Mouse (Mus musculus) forebrain, embryonic 13.5 days (tissue): ENCODE data around the gene Pde6d. TPM values are rescaled to one million over a fixed set of nuclear protein-coding genes. Genes with fewer than 3 reads are reported as not detected.

Experiments
- ATAC-seq: fragments of 200-750 bp; cut with Nextera tagmentation; 2 replicates; pipeline ENCODE4 v1.8.0; 2017
- H3K27ac ChIP-seq: fragments of 300-500 bp; sonication (generic); 2 replicates; pipeline ENCODE4 v1.5.1; 2015; ENCODE audit warnings: inconsistent platforms, mild to moderate bottlenecking, moderate library complexity
- H3K27me3 ChIP-seq: fragments of 300-500 bp; sonication (generic); 2 replicates; pipeline ENCODE4 v1.6.1; 2015; ENCODE audit warnings: mild to moderate bottlenecking, inconsistent platforms
- H3K36me3 ChIP-seq: fragments of 300-500 bp; sonication (generic); 2 replicates; pipeline ENCODE4 v1.6.1; 2015; ENCODE audit warnings: mild to moderate bottlenecking, inconsistent platforms; ENCODE audit not compliant: poor library complexity, severe bottlenecking
- H3K4me1 ChIP-seq: fragments of 300-500 bp; sonication (generic); 2 replicates; pipeline ENCODE4 v1.6.1; 2015; ENCODE audit warnings: inconsistent platforms
- H3K4me2 ChIP-seq: fragments of 300-500 bp; sonication (generic); 2 replicates; pipeline ENCODE4 v1.6.1; 2015; ENCODE audit warnings: inconsistent platforms, mild to moderate bottlenecking, moderate library complexity
- H3K4me3 ChIP-seq: fragments of 300-500 bp; sonication (generic); 2 replicates; pipeline ENCODE4 v1.5.1; 2015; ENCODE audit warnings: mild to moderate bottlenecking, inconsistent platforms
- H3K9ac ChIP-seq: fragments of 300-500 bp; sonication (generic); 2 replicates; pipeline ENCODE4 v1.6.1; 2015; ENCODE audit warnings: mild to moderate bottlenecking, inconsistent platforms
- H3K9me3 ChIP-seq: fragments of 300-500 bp; sonication (generic); replicated peaks from 2 replicates; pipeline ENCODE4 v1.6.1; 2016; ENCODE audit warnings: inconsistent platforms
- WGBS: fragments of 180-500 bp; shearing (Covaris S2); methylation state at CpG from one replicate; pipeline ENCODE4 v1.1.7; 2015; 5-methylcytosine and 5-hydroxymethylcytosine counted together
- polyA plus RNA-seq: library from polyadenylated mRNA; unstranded; fragments of >200 nt; fragmentation: Nextera tagmentation; extraction: Ambion mirVana; gene quantifications from 2 replicates; pipeline ENCODE4 v1.2.1, GENCODE M21; 2015

Pde6d gene
- polyA plus RNA-seq, 1 experiment from 2014 or later, result 84.4 TPM

- H3K27ac ChIP-seq, result peak overlapping the region; percentile 76; the same call in 1 of the 2 replicates
- peaks cover 31% of the 10 kb centered on the region for H3K4me1 ChIP-seq
- H3K36me3 ChIP-seq, result peaks cover 36% of the 10 kb centered on the region
- no peaks in the 10 kb centered on the region for H3K27me3 ChIP-seq
- H3K4me2 ChIP-seq, result peak overlapping the region; percentile 31
- ATAC-seq, result no peak
- no peaks in the 10 kb centered on the region for H3K9me3 ChIP-seq
- H3K4me3 ChIP-seq, result peak overlapping the region; percentile 17; the same call in 1 of the 2 replicates
- H3K9ac ChIP-seq, result peak overlapping the region; percentile 41
- WGBS, result 16% methylated on average over 4 of the region's 4 CpGs
Observed at GRCm38 (mm10) chr1:86530871-86531546, 51.4 kb downstream of the Pde6d start.

DNA sequence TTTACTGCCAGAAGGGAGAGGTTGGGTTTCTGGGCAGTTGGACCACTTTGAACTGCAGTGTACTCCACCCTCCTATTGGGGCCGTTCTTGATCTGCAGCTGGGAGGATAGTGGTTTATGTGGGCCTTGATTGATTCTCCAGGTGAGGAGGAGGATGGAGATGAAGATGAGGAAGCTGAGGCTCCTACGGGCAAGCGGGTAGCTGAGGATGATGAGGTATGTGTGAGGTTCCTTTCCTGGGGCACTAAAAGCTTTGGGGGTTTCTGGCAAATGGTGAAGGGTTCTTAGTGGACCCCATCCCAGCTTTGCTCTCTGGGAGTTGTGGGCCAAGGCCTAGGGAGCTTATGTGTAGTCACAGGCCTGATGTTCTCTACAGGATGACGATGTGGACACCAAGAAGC, 52.8 kb downstream of the Pde6d start:
- peak overlapping the region; percentile 84 for H3K4me2 ChIP-seq
- ATAC-seq, result no peak
- H3K9ac ChIP-seq, result peak overlapping the region; percentile 100
- peaks cover 36% of the 10 kb centered on the region for H3K4me1 ChIP-seq
- no peaks in the 10 kb centered on the region for H3K9me3 ChIP-seq
- H3K4me3 ChIP-seq, result peak overlapping the region; percentile 100
- no peaks in the 10 kb centered on the region for H3K27me3 ChIP-seq
- H3K36me3 ChIP-seq, result peaks cover 36% of the 10 kb centered on the region
- 39% methylated on average over 4 of the region's 4 CpGs for WGBS
- peak overlapping the region; percentile 99; the same call in 1 of the 2 replicates for H3K27ac ChIP-seq

GRCm38 (mm10) chr1:86528571-86529180, 53.8 kb downstream of the Pde6d start:
- Histone ChIP-seq H3K4me3 (peak overlapping the region; percentile 100), H3K27ac (peak overlapping the region; percentile 99), H3K4me1 (peaks cover 42% of the 10 kb centered on the region), H3K4me2 (peak overlapping the region; percentile 84), H3K9ac (peak overlapping the region; percentile 100), H3K36me3 (peaks cover 34% of the 10 kb centered on the region), H3K9me3 (no peaks in the 10 kb centered on the region), H3K27me3 (no peaks in the 10 kb centered on the region)
- under 1% methylated on average over 15 of the region's 15 CpGs for WGBS
- ATAC-seq, result no peak

- Histone ChIP-seq H3K27ac (peak overlapping the region; percentile 99), H3K27me3 (no peaks in the 10 kb centered on the region), H3K4me1 (peaks cover 42% of the 10 kb centered on the region), H3K9ac (peak overlapping the region; percentile 100), H3K9me3 (no peaks in the 10 kb centered on the region), H3K4me2 (peak overlapping the region; percentile 84), H3K36me3 (peaks cover 29% of the 10 kb centered on the region), H3K4me3 (peak overlapping the region; percentile 100)
- peak; percentile 2; the same call in 1 of the 2 replicates for ATAC-seq
- WGBS, result under 1% methylated on average over 72 of the region's 89 CpGs
Observed at GRCm38 (mm10) chr1:86527599-86528486, 54.6 kb downstream of the Pde6d start.

DNA sequence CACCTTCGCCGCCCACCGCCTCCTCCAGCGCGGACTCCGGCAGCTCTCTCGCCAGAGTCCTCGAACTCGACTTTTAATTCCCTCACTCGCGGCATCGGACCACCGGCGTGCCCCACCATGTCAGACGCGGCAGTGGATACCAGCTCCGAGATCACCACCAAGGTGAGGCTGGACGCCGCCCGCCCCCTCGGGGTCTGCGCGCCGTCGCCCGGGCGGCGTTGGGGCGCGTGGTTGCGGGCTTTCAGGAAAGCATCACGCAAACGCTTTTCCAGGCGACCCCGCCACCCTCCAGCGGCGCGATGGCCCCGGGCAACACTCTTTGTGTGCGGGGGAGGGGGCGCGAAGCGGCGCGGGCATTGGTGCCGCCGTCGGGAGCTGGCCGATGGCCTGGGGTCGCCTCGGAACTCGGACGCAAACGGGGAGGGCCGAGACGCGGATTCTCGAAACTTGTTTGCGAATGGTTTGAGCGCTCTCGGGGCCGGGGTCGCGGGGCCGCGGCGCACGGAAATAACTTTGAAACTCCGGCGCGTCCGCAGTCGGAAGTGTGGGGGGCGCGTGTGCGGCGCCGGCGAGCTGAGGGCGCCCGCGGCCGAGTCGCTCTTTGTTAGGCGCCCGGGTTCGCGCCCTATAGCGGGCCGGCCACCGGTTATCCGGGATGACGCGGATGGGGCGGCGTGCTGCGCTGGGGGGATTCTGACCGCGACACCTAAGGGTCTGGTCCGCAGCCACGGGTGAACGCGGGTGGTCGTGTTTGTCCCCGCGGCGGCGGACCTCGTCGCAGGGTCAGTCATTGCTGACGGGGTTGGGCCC, 55.4 kb downstream of the Pde6d start:
- peaks cover 39% of the 10 kb centered on the region for H3K4me1 ChIP-seq
- no peaks in the 10 kb centered on the region for H3K9me3 ChIP-seq
- peaks cover 29% of the 10 kb centered on the region for H3K36me3 ChIP-seq
- peak overlapping the region; percentile 99 for H3K27ac ChIP-seq
- ATAC-seq, result no peak
- WGBS, result under 1% methylated on average over 106 of the region's 111 CpGs
- H3K4me2 ChIP-seq, result peak overlapping the region; percentile 84
- H3K27me3 ChIP-seq, result no peaks in the 10 kb centered on the region
- H3K9ac ChIP-seq, result peak overlapping the region; percentile 100
- H3K4me3 ChIP-seq, result peak overlapping the region; percentile 100

GRCm38 (mm10) chr1:86526116-86526788, 56.2 kb downstream of the Pde6d start, which contains the start of gene Ptma:
Ptma (plus strand) TSS chr1:86526726.
- Histone ChIP-seq H3K4me1 (peaks cover 33% of the 10 kb centered on the region), H3K4me3 (peak within 1 kb of the TSS; percentile 100), H3K4me2 (peak within 1 kb of the TSS; percentile 84), H3K36me3 (peaks cover 23% of the 10 kb centered on the region), H3K9ac (peak within 1 kb of the TSS; percentile 100), H3K9me3 (no peaks in the 10 kb centered on the region), H3K27me3 (no peaks in the 10 kb centered on the region), H3K27ac (peak within 1 kb of the TSS; percentile 99)
- WGBS, result under 1% methylated on average over 61 of the region's 63 CpGs
- ATAC-seq, result peak; percentile 96

GRCm38 (mm10) chr1:86525499-86526115, 56.8 kb downstream of the Pde6d start:
- H3K36me3 ChIP-seq, result peaks cover 16% of the 10 kb centered on the region
- H3K9me3 ChIP-seq, result no peaks in the 10 kb centered on the region
- H3K4me2 ChIP-seq, result peak overlapping the region; percentile 76
- peak overlapping the region; percentile 85 for H3K9ac ChIP-seq
- peak overlapping the region; percentile 100 for H3K4me3 ChIP-seq
- H3K4me1 ChIP-seq, result peaks cover 26% of the 10 kb centered on the region
- peak overlapping the region; percentile 99 for H3K27ac ChIP-seq
- ATAC-seq, result peak; percentile 28
- H3K27me3 ChIP-seq, result no peaks in the 10 kb centered on the region
- WGBS, result under 1% methylated on average over 44 of the region's 44 CpGs

DNA sequence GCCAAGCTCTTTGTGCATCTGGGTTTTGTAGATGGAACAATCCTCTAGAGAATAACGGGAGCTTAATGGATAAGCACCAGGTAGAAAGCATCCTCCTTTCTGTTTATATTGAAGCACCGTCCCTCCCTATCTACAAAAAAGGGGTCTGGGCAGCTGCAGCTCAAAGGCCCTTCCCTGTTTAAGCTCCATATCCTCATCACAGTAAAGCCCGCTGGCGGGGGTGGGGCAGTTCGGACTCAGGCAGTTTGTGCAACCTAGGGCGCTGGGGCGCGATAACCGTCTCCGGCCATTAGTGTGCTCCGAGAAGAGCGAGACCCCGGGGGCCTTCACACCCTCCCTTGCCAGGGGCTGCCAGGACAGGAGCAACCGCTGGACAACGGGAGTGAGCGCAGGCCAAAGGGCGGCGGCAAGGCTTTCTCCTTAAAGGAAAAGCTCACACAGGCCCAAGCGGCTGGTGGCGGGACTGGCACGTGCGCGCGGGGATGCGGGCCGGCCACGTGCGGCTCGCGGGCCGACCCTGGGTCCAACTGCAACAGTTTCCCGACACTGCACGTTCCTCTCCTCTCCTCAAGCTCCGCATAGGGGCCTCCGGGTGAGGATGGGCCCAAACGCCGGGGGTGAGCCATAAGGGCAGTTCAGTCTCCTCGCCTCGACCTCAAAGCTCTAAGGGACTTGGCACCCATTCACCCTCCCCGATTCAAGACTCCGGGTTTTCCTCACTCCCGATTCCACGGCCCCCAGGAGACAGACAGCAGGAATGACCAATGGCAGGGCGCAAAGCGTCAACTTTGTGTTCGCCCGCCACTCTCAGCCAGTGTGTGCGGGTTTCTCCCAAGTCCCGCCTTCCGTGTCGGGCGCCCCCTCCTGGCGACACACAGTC, 57.6 kb downstream of the Pde6d start:
- Histone ChIP-seq H3K36me3 (peaks cover 15% of the 10 kb centered on the region), H3K4me1 (peaks cover 25% of the 10 kb centered on the region), H3K9ac (peak overlapping the region; percentile 85), H3K27me3 (no peaks in the 10 kb centered on the region), H3K4me2 (peak overlapping the region; percentile 76), H3K27ac (peak overlapping the region; percentile 99), H3K4me3 (peak overlapping the region; percentile 100), H3K9me3 (no peaks in the 10 kb centered on the region)
- 2% methylated on average over 52 of the region's 53 CpGs for WGBS
- peak; percentile 78 for ATAC-seq

GRCm38 (mm10) chr1:86523776-86524618, 58.4 kb downstream of the Pde6d start:
- H3K4me3 ChIP-seq, result 0 out of 2 replicates have a peak overlapping the region, but pooled peaks have one; percentile 100
- peaks cover 7% of the 10 kb centered on the region for H3K36me3 ChIP-seq
- 88% methylated on average over 8 of the region's 8 CpGs for WGBS

More at GRCm38 (mm10) chr1:86523776-86524618, 58.4 kb downstream of the Pde6d start:
- H3K4me1 ChIP-seq, result peaks cover 16% of the 10 kb centered on the region
- peak overlapping the region; percentile 73 for H3K9ac ChIP-seq
- H3K4me2 ChIP-seq, result peak overlapping the region; percentile 76
- ATAC-seq, result no peak
- no peaks in the 10 kb centered on the region for H3K9me3 ChIP-seq
- H3K27me3 ChIP-seq, result no peaks in the 10 kb centered on the region
- H3K27ac ChIP-seq, result peak overlapping the region; percentile 99
